Mouse (Mus musculus) mesoderm, embryonic 11.5 days (tissue): ENCODE measurements at regions not wholly inside any gene's neighbourhood (a gene's known extent, or its start where the extent isn't known, plus 50 kb on each side); places are given as distances from the start of the nearest gene placed in this dataset.

Experiments used
- DNase-seq: peaks from one replicate; pipeline ENCODE4 v3.0.0-alpha.2; 2012; ENCODE audit warnings: low read depth, low spot score

- no peak for DNase-seq
Measured at GRCm38 (mm10) chrX:47330969-47331368, 561.8 kb downstream of the Smarca1 start.

DNA sequence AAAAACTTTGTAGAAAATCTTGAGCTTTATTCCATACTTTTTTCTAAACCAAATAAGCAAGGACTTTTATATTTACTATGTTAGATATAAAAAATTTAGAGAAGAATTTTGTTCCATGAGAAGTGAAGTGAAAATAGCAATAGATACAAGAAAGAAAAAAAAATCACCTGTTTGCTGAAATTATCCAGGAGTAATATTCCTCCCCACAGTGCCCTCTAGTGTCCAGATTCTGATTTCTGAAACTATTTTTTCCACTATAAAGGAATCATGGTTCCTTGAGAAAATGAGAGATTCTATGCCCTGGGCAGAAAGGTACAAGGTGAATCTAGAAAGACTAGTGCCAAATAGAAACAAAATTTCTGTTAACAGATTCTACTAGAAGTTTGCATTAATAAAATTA lies 564.0 kb downstream of the Smarca1 start:
- peak; percentile 13 for DNase-seq

GRCm38 (mm10) chrX:47315810-47316209 lies 577.0 kb downstream of the Smarca1 start:
- no peak for DNase-seq

GRCm38 (mm10) chrX:47307140-47307539 lies 585.6 kb downstream of the Smarca1 start:
- DNase-seq: no peak

GRCm38 (mm10) chrX:47303547-47303946 lies 589.2 kb downstream of the Smarca1 start:
- DNase-seq: no peak

DNA sequence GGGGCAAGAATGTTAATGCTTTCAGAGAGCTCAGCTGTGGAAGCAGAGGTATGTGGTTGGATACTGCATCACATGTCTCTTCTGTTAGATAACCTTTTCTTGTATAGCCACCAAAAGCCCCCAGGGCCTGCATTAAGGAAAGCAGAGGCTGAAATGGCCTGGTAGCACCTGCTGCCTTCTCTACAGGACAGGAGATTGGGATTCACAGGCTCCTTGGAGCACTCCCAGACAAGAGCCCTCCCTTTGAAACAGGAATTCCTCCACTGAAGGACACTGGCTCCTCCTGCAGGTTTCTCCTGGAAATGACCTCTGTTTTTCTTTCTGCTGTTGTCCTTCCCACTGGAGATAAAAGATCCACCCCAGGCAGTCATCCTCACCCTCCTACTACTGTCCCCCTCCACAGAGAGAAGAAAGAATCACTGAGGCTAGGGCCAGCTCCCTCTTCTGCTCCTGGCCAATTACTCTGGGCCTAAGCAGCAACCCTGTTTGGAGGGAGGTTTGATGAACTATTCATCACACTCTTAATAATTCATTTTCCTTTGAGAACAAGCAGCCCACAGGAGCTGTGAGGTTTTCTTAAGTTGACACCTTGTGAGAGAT lies 600.1 kb downstream of the Smarca1 start:
- peak; percentile 25 for DNase-seq
